Mouse (Mus musculus): ENCODE results near the gene Agt. TPM values are rescaled to one million over a fixed set of nuclear protein-coding genes. Genes with fewer than 3 reads are reported as not detected.

The Agt gene
- total and polyA plus RNA-seq, 2 experiments from 2014 or later: 29.4 to 30.0 TPM

DNA sequence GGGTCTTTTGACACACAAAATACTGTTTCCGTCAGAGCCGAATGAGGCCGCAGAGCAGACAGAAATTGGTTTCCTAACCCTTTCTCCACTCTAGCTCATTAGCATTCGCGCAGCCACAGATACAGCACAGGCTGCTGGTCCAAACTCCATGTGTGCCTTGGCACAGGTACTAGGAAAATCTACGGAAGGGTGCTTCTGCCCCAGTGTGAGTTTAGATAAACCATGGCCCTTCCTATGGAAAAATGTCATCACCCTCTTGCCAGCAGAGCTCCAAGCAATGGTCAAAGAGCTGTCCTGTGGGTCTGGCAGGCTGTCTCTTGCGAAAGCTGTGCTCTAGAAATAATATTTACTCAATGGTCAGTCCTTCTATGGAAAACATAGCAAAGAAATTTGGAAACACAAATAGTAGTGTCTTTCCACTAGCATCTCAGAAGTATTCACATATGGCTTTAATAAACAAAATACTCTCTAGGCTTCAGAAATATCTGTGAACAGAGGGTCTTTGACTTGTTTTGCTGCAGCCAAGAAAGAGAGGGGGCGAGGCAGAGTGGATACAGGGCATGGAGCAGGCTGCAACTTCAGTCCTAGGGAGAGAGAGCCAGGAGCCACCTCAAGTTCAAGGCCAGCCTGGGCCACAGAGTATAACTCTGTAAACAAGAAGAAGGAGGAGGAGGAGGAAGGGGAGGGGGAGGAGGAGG, 2.4 kb upstream of the Agt start:
- ATAC-seq (no peak), DNase-seq (no peak)
- no peaks in the 10 kb centered on the region for H3K4me1 ChIP-seq (ENCODE audit: insufficient read depth)
- no peak overlapping the region for H3K9ac ChIP-seq
- no peaks in the 10 kb centered on the region for H3K36me3 ChIP-seq (ENCODE audit: insufficient read depth)
- TF ChIP-seq CTCF (IDR thresholded peaks at IDR 0.05; ENCODE audit: low read depth): no peak
- H3K4me3 ChIP-seq (ENCODE audit: low read depth, low read length): no peak overlapping the region
- H3K27me3 ChIP-seq (ENCODE audit: insufficient read depth, low read length): no peaks in the 10 kb centered on the region
- H3K4me2 ChIP-seq (ENCODE audit: low read depth): no peak overlapping the region
- H3K9me3 ChIP-seq (ENCODE audit: low read length): no peaks in the 10 kb centered on the region
- H3K27ac ChIP-seq (ENCODE audit: low read depth, low read length): no peak overlapping the region
- 62% methylated on average over 8 of the region's 8 CpGs for WGBS

DNA sequence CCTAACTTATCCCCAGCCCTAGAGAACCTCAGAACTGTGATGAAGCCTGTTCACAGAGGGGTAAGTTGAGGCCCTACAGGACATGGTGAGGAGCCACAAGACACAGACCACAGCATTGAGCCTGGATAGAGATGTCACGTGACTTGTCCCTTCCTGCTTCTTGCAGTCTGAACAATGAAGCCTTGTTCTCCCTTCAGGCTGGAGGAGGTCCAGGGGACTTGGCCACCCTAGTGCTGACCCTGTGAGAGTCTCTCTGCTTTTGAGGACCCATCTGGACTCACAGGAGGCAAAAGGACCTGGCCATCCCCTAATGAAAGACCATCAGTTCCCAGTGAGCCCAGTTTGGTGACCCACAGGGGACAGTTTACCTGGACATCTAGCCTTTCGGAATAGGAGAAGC, 406 bp downstream of the Agt start:
- no peaks in the 10 kb centered on the region for H3K27me3 ChIP-seq (ENCODE audit: insufficient read depth, low read length)
- no peak for DNase-seq
- 66% methylated on average over 2 of the region's 2 CpGs for WGBS
- H3K36me3 ChIP-seq (ENCODE audit: insufficient read depth): no peaks in the 10 kb centered on the region
- no peak overlapping the region for H3K4me3 ChIP-seq (ENCODE audit: low read depth, low read length)
- H3K9ac ChIP-seq: no peak overlapping the region
- no peaks in the 10 kb centered on the region for H3K9me3 ChIP-seq (ENCODE audit: low read length)
- H3K4me1 ChIP-seq (ENCODE audit: insufficient read depth): no peaks in the 10 kb centered on the region
- no peak for TF ChIP-seq CTCF (IDR thresholded peaks at IDR 0.05; ENCODE audit: low read depth)
- H3K4me2 ChIP-seq (ENCODE audit: low read depth): no peak overlapping the region
- H3K27ac ChIP-seq (ENCODE audit: low read depth, low read length): no peak overlapping the region
- ATAC-seq: peak; percentile 59; the same call in 1 of the 2 replicates

DNA sequence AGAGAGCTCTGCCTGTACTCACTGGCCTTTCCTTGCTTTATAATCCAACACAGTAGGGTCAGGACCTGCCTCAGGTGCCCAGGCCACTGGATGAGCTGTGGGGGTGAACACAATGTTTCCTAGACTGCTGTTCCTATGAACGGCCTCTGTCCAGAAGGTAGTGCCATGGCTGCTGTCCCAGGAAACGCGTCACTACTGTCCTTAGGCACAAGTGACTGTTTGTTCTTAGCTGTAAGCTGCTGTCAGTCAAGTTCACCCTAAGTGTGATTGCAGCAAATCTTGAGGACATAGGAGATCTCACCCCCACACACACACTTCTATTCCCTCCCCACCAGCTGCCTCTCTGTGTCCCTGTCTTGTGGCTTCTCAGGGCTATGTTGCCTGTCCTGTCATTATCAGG, 1.9 kb downstream of the Agt start:
- DNase-seq (no peak), ATAC-seq (no peak)
- H3K4me2 ChIP-seq (ENCODE audit: low read depth): no peak overlapping the region
- no peaks in the 10 kb centered on the region for H3K36me3 ChIP-seq (ENCODE audit: insufficient read depth)
- no peak for TF ChIP-seq CTCF (IDR thresholded peaks at IDR 0.05; ENCODE audit: low read depth)
- no peak overlapping the region for H3K4me3 ChIP-seq (ENCODE audit: low read depth, low read length)
- H3K4me1 ChIP-seq (ENCODE audit: insufficient read depth): no peaks in the 10 kb centered on the region
- no peaks in the 10 kb centered on the region for H3K9me3 ChIP-seq (ENCODE audit: low read length)
- 80% methylated on average over 3 of the region's 3 CpGs for WGBS
- no peak overlapping the region for H3K27ac ChIP-seq (ENCODE audit: low read depth, low read length)
- no peaks in the 10 kb centered on the region for H3K27me3 ChIP-seq (ENCODE audit: insufficient read depth, low read length)
- H3K9ac ChIP-seq: no peak overlapping the region

DNA sequence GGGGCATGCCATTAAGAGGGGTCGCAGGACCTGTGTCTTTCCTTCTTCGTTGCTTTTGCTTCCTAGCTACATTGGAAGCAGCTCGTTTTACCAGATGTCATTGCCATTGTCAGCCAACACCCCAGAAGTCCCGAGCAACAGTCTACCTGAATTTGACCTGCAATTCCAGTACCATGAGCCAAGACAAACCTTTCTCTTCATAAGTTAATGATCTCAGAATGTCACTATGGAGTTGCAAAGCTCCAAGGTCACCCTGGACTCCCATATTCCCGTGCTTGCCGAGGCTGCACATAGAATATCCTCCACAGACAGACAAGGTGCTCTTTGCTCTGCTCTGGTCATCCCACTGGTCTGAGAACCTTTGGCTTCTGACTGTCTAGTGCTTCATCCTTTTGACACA, 2.4 kb downstream of the Agt start:
- no peak for TF ChIP-seq CTCF (IDR thresholded peaks at IDR 0.05; ENCODE audit: low read depth)
- Histone ChIP-seq H3K4me1 (ENCODE audit: insufficient read depth) (no peaks in the 10 kb centered on the region), H3K27me3 (ENCODE audit: insufficient read depth, low read length) (no peaks in the 10 kb centered on the region), H3K9me3 (ENCODE audit: low read length) (no peaks in the 10 kb centered on the region), H3K9ac (no peak overlapping the region), H3K4me3 (ENCODE audit: low read depth, low read length) (no peak overlapping the region), H3K27ac (ENCODE audit: low read depth, low read length) (no peak overlapping the region), H3K36me3 (ENCODE audit: insufficient read depth) (no peaks in the 10 kb centered on the region), H3K4me2 (ENCODE audit: low read depth) (no peak overlapping the region)
- WGBS: 86% methylated on average over 6 of the region's 6 CpGs
- no peak for ATAC-seq
- no peak for DNase-seq

DNA sequence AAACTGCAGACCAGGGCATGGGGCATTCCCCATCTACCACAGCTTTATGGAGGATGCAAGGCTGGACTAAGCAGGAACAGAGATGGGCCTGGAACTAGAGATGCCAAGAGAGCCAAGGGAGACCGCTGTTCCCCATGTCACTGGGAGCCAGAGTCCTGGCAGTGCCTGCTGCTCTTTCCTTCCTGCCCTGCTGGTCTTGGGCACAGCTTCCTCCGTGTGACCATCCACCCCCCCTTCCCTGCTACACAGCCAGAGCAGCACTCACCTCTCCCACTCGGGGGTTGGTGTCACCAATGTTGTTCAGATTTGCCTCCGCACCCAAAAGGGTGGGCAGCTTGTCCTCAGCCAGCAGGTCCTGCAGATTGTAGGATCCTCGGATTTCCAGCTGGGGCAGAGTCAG, 12.0 kb downstream of the Agt start:
- no peak for TF ChIP-seq CTCF (IDR thresholded peaks at IDR 0.05; ENCODE audit: low read depth)
- DNase-seq (no peak), ATAC-seq (no peak)
- Histone ChIP-seq H3K9me3 (ENCODE audit: low read length) (no peaks in the 10 kb centered on the region), H3K4me3 (ENCODE audit: low read depth, low read length) (no peak overlapping the region), H3K4me2 (ENCODE audit: low read depth) (no peak overlapping the region), H3K27ac (ENCODE audit: low read depth, low read length) (0 out of 2 replicates have a peak overlapping the region, but pooled peaks have one; percentile 15), H3K36me3 (ENCODE audit: insufficient read depth) (peaks cover 5% of the 10 kb centered on the region), H3K27me3 (ENCODE audit: insufficient read depth, low read length) (no peaks in the 10 kb centered on the region), H3K9ac (no peak overlapping the region), H3K4me1 (ENCODE audit: insufficient read depth) (no peaks in the 10 kb centered on the region)
- WGBS: 72% methylated on average over 5 of the region's 5 CpGs

DNA sequence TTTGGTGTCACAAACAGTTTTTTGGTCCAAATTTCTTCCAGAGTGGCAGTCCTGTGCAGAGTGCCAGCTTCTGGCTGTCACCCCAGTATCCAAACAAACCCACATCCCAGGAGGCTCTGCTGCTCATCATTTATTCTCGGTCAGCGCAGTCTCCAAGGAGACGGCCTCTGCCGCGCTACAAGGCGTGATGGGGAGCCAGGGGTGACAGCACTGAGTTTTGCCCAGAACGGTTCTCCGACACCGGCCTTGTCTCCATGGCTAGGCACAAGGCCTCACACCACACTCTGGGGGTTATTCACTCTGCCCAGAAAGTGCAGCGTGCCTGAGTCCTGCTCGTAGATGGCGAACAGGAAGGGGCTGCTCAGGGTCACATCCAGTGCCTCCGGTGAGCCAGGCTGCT, 12.8 kb downstream of the Agt start:
- no peaks in the 10 kb centered on the region for H3K4me1 ChIP-seq (ENCODE audit: insufficient read depth)
- peak; percentile 81 for ATAC-seq
- no peak for TF ChIP-seq CTCF (IDR thresholded peaks at IDR 0.05; ENCODE audit: low read depth)
- H3K36me3 ChIP-seq (ENCODE audit: insufficient read depth): peaks cover 13% of the 10 kb centered on the region
- DNase-seq: peak; percentile 31
- 67% methylated on average over 13 of the region's 13 CpGs for WGBS
- H3K27ac ChIP-seq (ENCODE audit: low read depth, low read length): peak overlapping the region; percentile 21; the same call in 1 of the 2 replicates
- H3K4me3 ChIP-seq (ENCODE audit: low read depth, low read length): no peak overlapping the region
- H3K4me2 ChIP-seq (ENCODE audit: low read depth): no peak overlapping the region
- H3K9ac ChIP-seq: no peak overlapping the region
- no peaks in the 10 kb centered on the region for H3K9me3 ChIP-seq (ENCODE audit: low read length)
- H3K27me3 ChIP-seq (ENCODE audit: insufficient read depth, low read length): no peaks in the 10 kb centered on the region

DNA sequence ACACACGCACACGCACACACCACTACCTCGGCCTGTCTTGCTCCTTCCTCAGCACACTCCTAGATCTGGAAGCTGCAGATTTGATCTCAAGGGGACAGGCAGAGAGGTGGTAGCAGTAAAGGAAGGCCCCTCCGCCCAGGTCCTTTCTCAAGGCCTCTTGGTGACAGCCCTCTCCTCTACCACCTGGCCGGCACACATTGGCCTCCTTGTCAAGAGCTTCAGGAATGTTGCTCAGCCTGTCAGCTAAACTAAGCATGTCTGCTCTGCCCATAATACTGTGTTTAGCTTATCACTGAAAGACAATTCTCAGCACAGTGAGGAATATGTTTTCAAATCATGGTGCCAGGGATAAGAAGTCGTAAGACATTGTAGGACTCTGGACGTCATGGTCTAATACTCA, 13.3 kb downstream of the Agt start:
- no peaks in the 10 kb centered on the region for H3K4me1 ChIP-seq (ENCODE audit: insufficient read depth)
- H3K36me3 ChIP-seq (ENCODE audit: insufficient read depth): peaks cover 17% of the 10 kb centered on the region
- H3K27ac ChIP-seq (ENCODE audit: low read depth, low read length): no peak overlapping the region
- WGBS: 76% methylated on average over 7 of the region's 7 CpGs
- no peak overlapping the region for H3K9ac ChIP-seq
- H3K27me3 ChIP-seq (ENCODE audit: insufficient read depth, low read length): no peaks in the 10 kb centered on the region
- TF ChIP-seq CTCF (IDR thresholded peaks at IDR 0.05; ENCODE audit: low read depth): no peak
- H3K9me3 ChIP-seq (ENCODE audit: low read length): no peaks in the 10 kb centered on the region
- DNase-seq (no peak), ATAC-seq (0 out of 2 replicates have a peak, but pooled peaks have one; percentile 35)
- no peak overlapping the region for H3K4me2 ChIP-seq (ENCODE audit: low read depth)
- H3K4me3 ChIP-seq (ENCODE audit: low read depth, low read length): no peak overlapping the region
